Mouse (Mus musculus) olfactory bulb, adult 2 months (tissue): ENCODE measurements at regions not wholly inside any gene's neighbourhood (a gene's known extent, or its start where the extent isn't known, plus 50 kb on each side); places are given as distances from the start of the nearest gene placed in this dataset.

Experiments
- CTCF ChIP-seq: fragments of 200-500 bp; IDR thresholded peaks from 2 replicates; pipeline ENCODE4 v1.5.1; 2012; ENCODE audit warnings: low read depth, mild to moderate bottlenecking, low read length, moderate library complexity; ENCODE audit not compliant: insufficient read depth
- POLR2A ChIP-seq: fragments of 200-500 bp; IDR thresholded peaks from 2 replicates; pipeline ENCODE4 v1.6.1; 2012; ENCODE audit warnings: mild to moderate bottlenecking, low read depth, low read length, moderate library complexity; ENCODE audit not compliant: insufficient read depth

- TF ChIP-seq CTCF (no peak), POLR2A (no peak)
Measured at GRCm38 (mm10) chr1:82007943-82008342, 225.0 kb upstream of the Gm9747 start.
